Mouse (Mus musculus) MEL (cell line): Measurements from ENCODE around the gene Ubox5. TPM values are rescaled to one million over a fixed set of nuclear protein-coding genes. Genes with fewer than 3 reads are reported as not detected.

Experiments used
- DNase-seq: peaks from one replicate; pipeline ENCODE4 v3.0.0; 2011; ENCODE audit warnings: low read depth, low spot score
- H3K27ac ChIP-seq: 2 replicates; pipeline ENCODE4 v1.5.1; 2012; ENCODE audit warnings: low read depth, mild to moderate bottlenecking, control low read depth, low read length, moderate library complexity; ENCODE audit not compliant: control insufficient read depth
- H3K27me3 ChIP-seq, 2 experiments: fragments of 150-350 bp in 1 of 2; sonication (generic) in 1 of 2; 2 replicates each; pipeline ENCODE4 v1.6.1; 2012; ENCODE audit warnings: low read length in 2 of 2, mild to moderate bottlenecking in 2 of 2, improper control_type of control experiment in 1 of 2, moderate library complexity in 1 of 2; ENCODE audit not compliant: insufficient read depth in 2 of 2, control insufficient read depth in 1 of 2
- H3K36me3 ChIP-seq, 2 experiments: 2 replicates each; pipeline ENCODE4 v1.6.1; 2012 to 2014; ENCODE audit warnings: low read length in 2 of 2, improper control_type of control experiment in 1 of 2, inconsistent platforms in 1 of 2, mild to moderate bottlenecking in 1 of 2; ENCODE audit not compliant: insufficient read depth in 2 of 2, control insufficient read depth in 1 of 2
- H3K4me1 ChIP-seq, 2 experiments: fragments of 150-350 bp in 1 of 2; sonication (generic) in 1 of 2; 2 replicates each; pipeline ENCODE4 v1.6.1; 2012; ENCODE audit warnings: low read length in 2 of 2, improper control_type of control experiment in 1 of 2, mild to moderate bottlenecking in 1 of 2; ENCODE audit not compliant: insufficient read depth in 2 of 2, control insufficient read depth in 1 of 2
- H3K4me3 ChIP-seq, 2 experiments: fragments of 150-350 bp in 1 of 2; sonication (generic) in 1 of 2; 2 replicates each; pipeline ENCODE4 v1.5.1; 2012; ENCODE audit warnings: low read depth in 2 of 2, low read length in 2 of 2, mild to moderate bottlenecking in 2 of 2, moderate library complexity in 2 of 2, control low read depth in 1 of 2, improper control_type of control experiment in 1 of 2; ENCODE audit not compliant: control insufficient read depth in 1 of 2, insufficient read depth in 1 of 2
- H3K79me2 ChIP-seq: 2 replicates; pipeline ENCODE4 v1.6.1; 2012; ENCODE audit warnings: mild to moderate bottlenecking, low read length, moderate library complexity; ENCODE audit not compliant: control insufficient read depth, poor library complexity, insufficient read depth
- H3K9ac ChIP-seq: 2 replicates; pipeline ENCODE4 v1.6.1; 2012; ENCODE audit warnings: low read depth, mild to moderate bottlenecking, control low read depth, low read length, moderate library complexity; ENCODE audit not compliant: control insufficient read depth, poor library complexity, severe bottlenecking
- H3K9me3 ChIP-seq: fragments of 150-350 bp; sonication (generic); replicated peaks from 2 replicates; pipeline ENCODE4 v1.6.1; 2012; ENCODE audit warnings: mild to moderate bottlenecking, low read length, improper control_type of control experiment, moderate library complexity; ENCODE audit not compliant: insufficient read depth
- BHLHE40 ChIP-seq: IDR thresholded peaks from 2 replicates; pipeline ENCODE4 v1.6.1; 2012; ENCODE audit warnings: low read depth, mild to moderate bottlenecking, inconsistent platforms, low read length, improper control_type of control experiment, borderline replicate concordance
- CHD1 ChIP-seq: IDR thresholded peaks from 2 replicates; pipeline ENCODE4 v1.6.1; 2012; ENCODE audit warnings: low read depth, mild to moderate bottlenecking, inconsistent platforms, low read length, improper control_type of control experiment
- CHD2 ChIP-seq: IDR thresholded peaks from 2 replicates; pipeline ENCODE4 v1.6.1; 2011; ENCODE audit warnings: low read length, improper control_type of control experiment
- CTCF ChIP-seq, 3 experiments: IDR thresholded peaks in 2 of 3; conservative IDR thresholded peaks in 1 of 3; 2 replicates each; pipeline ENCODE4 v1.5.1; 2011 to 2012; ENCODE audit warnings: low read length in 3 of 3, low read depth in 2 of 3, mild to moderate bottlenecking in 2 of 3, improper control_type of control experiment in 1 of 3, inconsistent platforms in 1 of 3, mixed read lengths in 1 of 3, moderate library complexity in 1 of 3; ENCODE audit not compliant: control insufficient read depth in 1 of 3, insufficient read depth in 1 of 3, poor library complexity in 1 of 3, severe bottlenecking in 1 of 3
- E2F4 ChIP-seq: IDR thresholded peaks from 2 replicates; pipeline ENCODE4 v1.6.1; 2011; ENCODE audit warnings: low read depth, low read length, improper control_type of control experiment, borderline replicate concordance
- ELF1 ChIP-seq: IDR thresholded peaks from 2 replicates; pipeline ENCODE4 v1.6.1; 2014; ENCODE audit warnings: low read depth, mild to moderate bottlenecking, inconsistent platforms, low read length, improper control_type of control experiment, moderate library complexity
- EP300 ChIP-seq, 2 experiments: IDR thresholded peaks; 2 replicates each; pipeline ENCODE4 v1.6.1; 2011; ENCODE audit warnings: improper control_type of control experiment in 2 of 2, low read length in 2 of 2, low read depth in 1 of 2, mild to moderate bottlenecking in 1 of 2
- ETS1 ChIP-seq: IDR thresholded peaks from 2 replicates; pipeline ENCODE4 v1.6.1; 2012; ENCODE audit warnings: low read depth, mild to moderate bottlenecking, inconsistent platforms, low read length, improper control_type of control experiment, moderate library complexity
- GABPA ChIP-seq: IDR thresholded peaks from 2 replicates; pipeline ENCODE4 v1.6.1; 2012; ENCODE audit warnings: low read depth, mild to moderate bottlenecking, inconsistent platforms, low read length, improper control_type of control experiment, moderate library complexity
- HCFC1 ChIP-seq: IDR thresholded peaks from 2 replicates; pipeline ENCODE4 v1.6.1; 2012; ENCODE audit warnings: low read depth, mild to moderate bottlenecking, inconsistent platforms, low read length, improper control_type of control experiment, moderate library complexity
- JUND ChIP-seq: IDR thresholded peaks from 2 replicates; pipeline ENCODE4 v1.6.1; 2011; ENCODE audit warnings: low read depth, mild to moderate bottlenecking, improper control_type of control experiment, low read length
- KAT2A ChIP-seq: conservative IDR thresholded peaks from 2 replicates; pipeline ENCODE4 v1.6.1; 2012; ENCODE audit warnings: low read depth, low read length, improper control_type of control experiment, inconsistent platforms
- MAFK ChIP-seq: IDR thresholded peaks from 2 replicates; pipeline ENCODE4 v1.6.1; 2011; ENCODE audit warnings: low read depth, mild to moderate bottlenecking, low read length, improper control_type of control experiment, borderline replicate concordance
- MAZ ChIP-seq: IDR thresholded peaks from 2 replicates; pipeline ENCODE4 v1.6.1; 2012; ENCODE audit warnings: low read depth, mild to moderate bottlenecking, inconsistent platforms, low read length, improper control_type of control experiment
- MEF2A ChIP-seq: IDR thresholded peaks from 2 replicates; pipeline ENCODE4 v1.6.1; 2014; ENCODE audit warnings: low read depth, mild to moderate bottlenecking, inconsistent platforms, low read length, improper control_type of control experiment; ENCODE audit not compliant: poor library complexity, insufficient replicate concordance, severe bottlenecking; ENCODE audit errors: extremely low read depth
- MXI1 ChIP-seq: IDR thresholded peaks from 2 replicates; pipeline ENCODE4 v1.6.1; 2011; ENCODE audit warnings: mild to moderate bottlenecking, low read depth, low read length, improper control_type of control experiment
- MYB ChIP-seq: IDR thresholded peaks from 2 replicates; pipeline ENCODE4 v1.6.1; 2011; ENCODE audit warnings: mild to moderate bottlenecking, low read depth, low read length, improper control_type of control experiment
- MYC ChIP-seq: IDR thresholded peaks from 2 replicates; pipeline ENCODE4 v1.6.1; 2011; ENCODE audit warnings: low read depth, mild to moderate bottlenecking, low read length, improper control_type of control experiment, moderate library complexity
- NELFE ChIP-seq: IDR thresholded peaks from 2 replicates; pipeline ENCODE4 v1.6.1; 2011; ENCODE audit warnings: low read depth, low read length, improper control_type of control experiment
- NRF1 ChIP-seq: IDR thresholded peaks from 2 replicates; pipeline ENCODE4 v1.6.1; 2014; ENCODE audit warnings: low read depth, mild to moderate bottlenecking, inconsistent platforms, low read length, improper control_type of control experiment, moderate library complexity; ENCODE audit not compliant: poor library complexity, insufficient read depth, severe bottlenecking
- POLR2A ChIP-seq, 2 experiments: IDR thresholded peaks; 2 replicates each; pipeline ENCODE4 v1.6.1; 2011 to 2012; ENCODE audit warnings: low read length in 2 of 2, mild to moderate bottlenecking in 2 of 2, control low read depth in 1 of 2, improper control_type of control experiment in 1 of 2, low read depth in 1 of 2, moderate library complexity in 1 of 2; ENCODE audit not compliant: control insufficient read depth in 1 of 2, insufficient read depth in 1 of 2, poor library complexity in 1 of 2
- POLR2AphosphoS2 ChIP-seq: IDR thresholded peaks from 2 replicates; pipeline ENCODE4 v1.6.1; 2011; ENCODE audit warnings: low read length, improper control_type of control experiment
- POLR2AphosphoS5 ChIP-seq: IDR thresholded peaks from 2 replicates; pipeline ENCODE4 v1.6.1; 2012; ENCODE audit warnings: low read depth, borderline replicate concordance, mild to moderate bottlenecking, inconsistent platforms, low read length, moderate library complexity, mixed read lengths
- RAD21 ChIP-seq: IDR thresholded peaks from 2 replicates; pipeline ENCODE4 v1.6.1; 2011; ENCODE audit warnings: mild to moderate bottlenecking, low read depth, low read length, improper control_type of control experiment
- RCOR1 ChIP-seq: IDR thresholded peaks from 2 replicates; pipeline ENCODE4 v1.6.1; 2012; ENCODE audit warnings: low read depth, mild to moderate bottlenecking, inconsistent platforms, low read length, improper control_type of control experiment
- SIN3A ChIP-seq: IDR thresholded peaks from 2 replicates; pipeline ENCODE4 v1.6.1; 2012; ENCODE audit warnings: low read length, improper control_type of control experiment, inconsistent platforms
- SMC3 ChIP-seq: IDR thresholded peaks from 2 replicates; pipeline ENCODE4 v1.6.1; 2011; ENCODE audit warnings: low read depth, low read length, improper control_type of control experiment
- TAL1 ChIP-seq: IDR thresholded peaks from 2 replicates; pipeline ENCODE4 v1.6.1; 2012; ENCODE audit warnings: mild to moderate bottlenecking, inconsistent platforms, low read length, moderate library complexity, mixed read lengths
- TBP ChIP-seq: IDR thresholded peaks from 2 replicates; pipeline ENCODE4 v1.8.0; 2011; ENCODE audit warnings: low read depth, low read length, improper control_type of control experiment
- TCF12 ChIP-seq: IDR thresholded peaks from 2 replicates; pipeline ENCODE4 v1.6.1; 2014; ENCODE audit warnings: low read depth, mild to moderate bottlenecking, inconsistent platforms, low read length, improper control_type of control experiment, moderate library complexity
- UBTF ChIP-seq: IDR thresholded peaks from 2 replicates; pipeline ENCODE4 v1.6.1; 2012; ENCODE audit warnings: low read depth, mild to moderate bottlenecking, inconsistent platforms, low read length, improper control_type of control experiment, moderate library complexity, borderline replicate concordance; ENCODE audit not compliant: insufficient read depth
- USF1 ChIP-seq: IDR thresholded peaks from 2 replicates; pipeline ENCODE4 v1.6.1; 2014; ENCODE audit warnings: low read depth, mild to moderate bottlenecking, inconsistent platforms, low read length, improper control_type of control experiment, moderate library complexity
- USF2 ChIP-seq, 2 experiments: IDR thresholded peaks; 2 replicates each; pipeline ENCODE4 v1.6.1; 2011 to 2012; ENCODE audit warnings: improper control_type of control experiment in 2 of 2, low read length in 2 of 2, borderline replicate concordance in 1 of 2, inconsistent platforms in 1 of 2, low read depth in 1 of 2, mild to moderate bottlenecking in 1 of 2; ENCODE audit not compliant: insufficient read depth in 1 of 2
- ZC3H11A ChIP-seq: IDR thresholded peaks from 2 replicates; pipeline ENCODE4 v1.6.1; 2012; ENCODE audit warnings: low read depth, mild to moderate bottlenecking, inconsistent platforms, low read length, improper control_type of control experiment
- ZKSCAN1 ChIP-seq: IDR thresholded peaks from 2 replicates; pipeline ENCODE4 v1.6.1; 2012; ENCODE audit warnings: low read depth, mild to moderate bottlenecking, inconsistent platforms, low read length, improper control_type of control experiment, moderate library complexity
- ZMIZ1 ChIP-seq: IDR thresholded peaks from 2 replicates; pipeline ENCODE4 v1.6.1; 2012; ENCODE audit warnings: low read depth, mild to moderate bottlenecking, inconsistent platforms, low read length, improper control_type of control experiment, moderate library complexity
- ZNF384 ChIP-seq: IDR thresholded peaks from 2 replicates; pipeline ENCODE4 v1.6.1; 2012; ENCODE audit warnings: low read depth, mild to moderate bottlenecking, inconsistent platforms, low read length, improper control_type of control experiment
- polyA plus RNA-seq, 2 experiments: library from polyadenylated mRNA; stranded (reverse) in 1 of 2; unstranded in 1 of 2; fragments of >175 nt in 1 of 2; fragments of >200 nt in 1 of 2; gene quantifications; 2 replicates each; pipeline versions ENCODE4 v1.2.1 to v1.2.4; 2012; ENCODE audit warnings: low replicate concordance in 2 of 2, low read depth in 1 of 2; ENCODE audit not compliant: insufficient read length in 2 of 2, insufficient read depth in 1 of 2, missing spikeins in 1 of 2
- total RNA-seq: library from RNA; depleted of rRNA; stranded (reverse); fragments of 300-350 nt; gene quantifications from 2 replicates; pipeline ENCODE4 v1.2.3, GENCODE M21; 2012

Gene Ubox5
- total and polyA plus RNA-seq, 3 experiments, result 5.4 to 11.2 TPM; not detected in 1

DNA sequence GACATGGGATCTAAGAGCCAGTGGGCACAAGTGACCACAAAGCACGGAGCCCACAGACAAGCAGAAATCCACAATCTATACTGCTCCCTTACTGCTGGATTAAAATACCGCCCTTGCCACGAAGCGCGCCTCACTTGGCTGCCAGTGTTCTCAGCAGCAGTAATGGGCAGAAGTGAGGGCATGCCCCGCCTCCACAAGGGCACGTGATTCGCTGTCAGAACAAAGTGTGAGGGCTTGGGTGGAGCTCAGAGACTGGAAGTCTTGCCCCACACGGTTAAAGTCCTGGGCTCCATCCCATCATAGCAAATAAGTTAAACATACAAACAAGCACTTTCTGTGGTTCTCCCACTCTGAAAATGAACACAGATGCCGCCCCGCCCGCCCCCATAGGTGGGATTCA, 52.2 kb downstream of the Ubox5 start:
- Histone ChIP-seq H3K9ac (peak overlapping the region; percentile 44), H3K27ac (no peak overlapping the region), H3K79me2 (no peaks in the 10 kb centered on the region), H3K4me1 (peaks cover 0 to 10% of the 10 kb centered on the region in 2 experiments; a peak in 1 of 4 replicates), H3K9me3 (no peaks in the 10 kb centered on the region), H3K27me3 (no peaks in the 10 kb centered on the region), H3K36me3 (0 out of 4 replicates have a peak, but pooled peaks cover 0 to 2% of the 10 kb centered on the region in 2 experiments), H3K4me3 (peak overlapping the region; percentile 29 to 40; a peak in 3 of 4 replicates)
- DNase-seq, result peak; percentile 90
- TF ChIP-seq ZC3H11A, result no peak
- no peak for TF ChIP-seq MEF2A
- no peak; the same call in 1 of the 2 replicates for TF ChIP-seq RAD21
- no peak for TF ChIP-seq POLR2AphosphoS2
- TF ChIP-seq ETS1, result no peak
- no peak for TF ChIP-seq NRF1
- peak; percentile 81; the same call in 1 of the 2 replicates for TF ChIP-seq BHLHE40
- peak; percentile 97 for TF ChIP-seq USF1
- TF ChIP-seq E2F4, result no peak
- TF ChIP-seq POLR2AphosphoS5, result no peak
- peak; percentile 33; the same call in 1 of the 2 replicates for TF ChIP-seq SMC3
- TF ChIP-seq MYC, result 0 out of 2 replicates have a peak, but pooled peaks have one; percentile 28
- 0 out of 2 replicates have a peak, but pooled peaks have one; percentile 24 for TF ChIP-seq TCF12
- TF ChIP-seq JUND, result no peak
- TF ChIP-seq MYB, result no peak
- TF ChIP-seq CTCF (IDR thresholded peaks at IDR 0.05 in 2 of 3, conservative IDR thresholded peaks at IDR 0.05 in 1 of 3; ENCODE audit: control insufficient read depth in 1 of 3, insufficient read depth in 1 of 3, low read depth in 2 of 3, low read length in 3 of 3, poor library complexity in 1 of 3, severe bottlenecking in 1 of 3), result no peak
- TF ChIP-seq SIN3A, result peak; percentile 42; the same call in 1 of the 2 replicates
- no peak for TF ChIP-seq ELF1
- no peak for TF ChIP-seq CHD1
- peak; percentile 87 for TF ChIP-seq MXI1
- no peak for TF ChIP-seq CHD2
- TF ChIP-seq GABPA, result no peak
- TF ChIP-seq RCOR1, result no peak
- TF ChIP-seq NELFE, result no peak; the same call in 1 of the 2 replicates
- TF ChIP-seq HCFC1, result no peak; the same call in 1 of the 2 replicates
- no peak for TF ChIP-seq TAL1
- TF ChIP-seq USF2 (IDR thresholded peaks at IDR 0.05; ENCODE audit: borderline replicate concordance in 1 of 2, insufficient read depth in 1 of 2, low read depth in 1 of 2, low read length in 2 of 2), result peak; percentile 36 to 83; a peak in 3 of 4 replicates
- no peak for TF ChIP-seq ZNF384
- TF ChIP-seq KAT2A, result no peak
- TF ChIP-seq ZKSCAN1, result no peak
- TF ChIP-seq MAZ, result no peak
- TF ChIP-seq POLR2A (IDR thresholded peaks at IDR 0.05; ENCODE audit: control insufficient read depth in 1 of 2, insufficient read depth in 1 of 2, low read depth in 1 of 2, low read length in 2 of 2, poor library complexity in 1 of 2), result peak in 1 of 2 experiments; percentile 44; a peak in 1 of 4 replicates
- TF ChIP-seq UBTF, result no peak
- 0 out of 2 replicates have a peak, but pooled peaks have one; percentile 50 for TF ChIP-seq TBP
- TF ChIP-seq ZMIZ1, result no peak
- TF ChIP-seq MAFK, result no peak
- no peak for TF ChIP-seq EP300 (IDR thresholded peaks at IDR 0.05; ENCODE audit: low read depth in 1 of 2, low read length in 2 of 2)
